Mouse (Mus musculus) myocyte (in vitro differentiated cells): ENCODE data around the gene Eml2.

ENCODE experiments used
- CEBPB ChIP-seq: IDR thresholded peaks from 2 replicates; pipeline ENCODE4 v1.6.1; 2011; ENCODE audit warnings: mild to moderate bottlenecking, moderate library complexity; ENCODE audit not compliant: poor library complexity, insufficient read depth, severe bottlenecking
- E2F4 ChIP-seq: IDR thresholded peaks from one replicate; pipeline ENCODE4 v1.6.1; 2011; ENCODE audit warnings: mild to moderate bottlenecking, control low read depth, moderate library complexity; ENCODE audit not compliant: insufficient read depth
- MAX ChIP-seq: IDR thresholded peaks from one replicate; pipeline ENCODE4 v1.6.1; 2011; ENCODE audit warnings: low read depth, mild to moderate bottlenecking, control low read depth
- MYOD1 ChIP-seq, 3 experiments: IDR thresholded peaks; one replicate each; pipeline ENCODE4 v1.6.1; 2011; ENCODE audit warnings: control low read depth in 2 of 3, low read depth in 2 of 3, mild to moderate bottlenecking in 2 of 3, moderate library complexity in 1 of 3; ENCODE audit not compliant: insufficient read length in 2 of 3, control insufficient read depth in 1 of 3
- MYOG ChIP-seq, 3 experiments: IDR thresholded peaks; one replicate each; pipeline ENCODE4 v1.6.1; 2011; ENCODE audit warnings: control low read depth in 2 of 3, low read depth in 2 of 3, mild to moderate bottlenecking in 2 of 3; ENCODE audit not compliant: insufficient read length in 2 of 3, control insufficient read depth in 1 of 3, insufficient read depth in 1 of 3
- POLR2A ChIP-seq: IDR thresholded peaks from one replicate; pipeline ENCODE4 v1.6.1; 2011; ENCODE audit warnings: low read depth, mild to moderate bottlenecking, control low read depth, moderate library complexity; ENCODE audit not compliant: insufficient read length
- POLR2AphosphoS2 ChIP-seq: IDR thresholded peaks from one replicate; pipeline ENCODE4 v1.6.1; 2011; ENCODE audit warnings: low read depth, control low read depth; ENCODE audit not compliant: insufficient read length
- REST ChIP-seq: IDR thresholded peaks from one replicate; pipeline ENCODE4 v1.6.1; 2011; ENCODE audit warnings: mild to moderate bottlenecking, control low read depth, moderate library complexity; ENCODE audit not compliant: insufficient read depth, insufficient read length
- SRF ChIP-seq: IDR thresholded peaks from one replicate; pipeline ENCODE4 v1.6.1; 2011; ENCODE audit warnings: low read depth; ENCODE audit not compliant: control insufficient read depth, insufficient read length
- TCF12 ChIP-seq: IDR thresholded peaks from one replicate; pipeline ENCODE4 v1.6.1; 2011; ENCODE audit warnings: mild to moderate bottlenecking, control low read depth; ENCODE audit not compliant: poor library complexity, insufficient read depth, severe bottlenecking
- TCF3 ChIP-seq: IDR thresholded peaks from one replicate; pipeline ENCODE4 v1.6.1; 2011; ENCODE audit warnings: low read depth, control low read depth; ENCODE audit not compliant: insufficient read length
- USF1 ChIP-seq: IDR thresholded peaks from one replicate; pipeline ENCODE4 v1.6.1; 2011; ENCODE audit warnings: low read depth, mild to moderate bottlenecking, control low read depth, moderate library complexity

DNA sequence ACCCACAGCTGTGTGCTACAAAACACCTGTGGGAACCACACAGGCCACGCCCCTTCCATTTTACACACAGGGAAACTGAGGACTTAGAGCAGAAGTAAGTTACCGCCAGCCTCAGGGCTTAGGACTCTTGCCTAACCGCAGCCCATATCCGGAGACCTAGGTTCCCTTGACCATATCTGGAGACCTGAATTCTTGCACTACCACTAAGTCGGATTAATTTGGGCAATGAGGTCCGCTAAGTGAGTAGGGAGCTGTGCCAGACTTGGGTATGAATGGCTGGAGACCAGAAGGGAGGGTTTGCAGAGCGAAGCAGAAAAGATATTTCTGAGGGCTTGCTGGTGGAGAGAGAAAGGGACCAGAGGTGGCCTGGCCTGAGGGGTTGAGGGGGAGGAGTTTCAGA is 38.1 kb downstream of the Eml2 start:
- no peak for TF ChIP-seq POLR2A
- TF ChIP-seq USF1 = no peak
- TF ChIP-seq TCF12 = no peak
- no peak for TF ChIP-seq MYOG (IDR thresholded peaks at IDR 0.05; ENCODE audit: control insufficient read depth in 1 of 3, insufficient read depth in 1 of 3, insufficient read length in 2 of 3, low read depth in 2 of 3)
- no peak for TF ChIP-seq SRF
- no peak for TF ChIP-seq REST
- no peak for TF ChIP-seq POLR2AphosphoS2
- no peak for TF ChIP-seq E2F4
- TF ChIP-seq MAX = no peak
- no peak for TF ChIP-seq MYOD1 (IDR thresholded peaks at IDR 0.05; ENCODE audit: control insufficient read depth in 1 of 3, insufficient read length in 2 of 3, low read depth in 2 of 3)
- TF ChIP-seq CEBPB = no peak
- TF ChIP-seq TCF3 = no peak
